Mouse (Mus musculus) right cerebral cortex, postnatal 25 days (tissue): Measurements from ENCODE around the gene Abca7.
"Not testable (repeated sequence)": the region's sequence is repeated elsewhere in the genome, so short reads cannot be mapped to it uniquely, and the experiment has no call there.

Experiments
- DNase-seq: peaks from one replicate; pipeline ENCODE4 v3.0.0; 2022

Gene Abca7

GRCm38 (mm10) chr10:80050244-80050643 is 54.0 kb downstream of the Abca7 start:
- no peak for DNase-seq

GRCm38 (mm10) chr10:80050885-80051617 is 54.8 kb downstream of the Abca7 start:
- DNase-seq: no peak

GRCm38 (mm10) chr10:80051618-80052373 is 55.5 kb downstream of the Abca7 start:
- no peak for DNase-seq

- no peak for DNase-seq
These were observed 56.1 kb downstream of the Abca7 start for GRCm38 (mm10) chr10:80052374-80052764.

DNA sequence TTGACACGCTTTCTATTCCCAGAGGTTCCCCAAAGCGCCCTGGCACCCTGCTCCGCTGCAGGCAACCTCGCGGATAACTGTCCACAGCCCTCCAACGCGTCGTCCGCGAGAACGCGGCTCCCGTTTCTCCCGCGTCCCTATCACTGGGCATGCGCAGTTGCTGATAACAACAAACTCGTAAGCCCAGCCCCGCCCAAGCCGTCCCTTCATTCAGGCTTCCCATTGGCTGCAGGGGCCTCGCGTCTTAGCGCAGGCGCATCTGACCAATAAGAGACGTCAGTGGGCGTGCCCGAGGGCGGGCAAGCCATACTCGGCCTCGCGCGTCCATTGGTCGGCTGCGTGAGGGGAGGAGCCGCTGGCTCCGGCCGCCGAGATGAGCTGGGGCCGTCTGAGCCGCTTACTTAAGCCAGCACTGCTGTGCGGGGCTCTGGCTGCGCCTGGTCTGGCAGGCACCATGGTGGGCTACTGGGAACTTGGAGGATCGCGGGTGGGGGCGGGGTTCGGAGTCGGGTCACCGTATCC is 57.0 kb downstream of the Abca7 start:
- DNase-seq: peak; percentile 100

DNA sequence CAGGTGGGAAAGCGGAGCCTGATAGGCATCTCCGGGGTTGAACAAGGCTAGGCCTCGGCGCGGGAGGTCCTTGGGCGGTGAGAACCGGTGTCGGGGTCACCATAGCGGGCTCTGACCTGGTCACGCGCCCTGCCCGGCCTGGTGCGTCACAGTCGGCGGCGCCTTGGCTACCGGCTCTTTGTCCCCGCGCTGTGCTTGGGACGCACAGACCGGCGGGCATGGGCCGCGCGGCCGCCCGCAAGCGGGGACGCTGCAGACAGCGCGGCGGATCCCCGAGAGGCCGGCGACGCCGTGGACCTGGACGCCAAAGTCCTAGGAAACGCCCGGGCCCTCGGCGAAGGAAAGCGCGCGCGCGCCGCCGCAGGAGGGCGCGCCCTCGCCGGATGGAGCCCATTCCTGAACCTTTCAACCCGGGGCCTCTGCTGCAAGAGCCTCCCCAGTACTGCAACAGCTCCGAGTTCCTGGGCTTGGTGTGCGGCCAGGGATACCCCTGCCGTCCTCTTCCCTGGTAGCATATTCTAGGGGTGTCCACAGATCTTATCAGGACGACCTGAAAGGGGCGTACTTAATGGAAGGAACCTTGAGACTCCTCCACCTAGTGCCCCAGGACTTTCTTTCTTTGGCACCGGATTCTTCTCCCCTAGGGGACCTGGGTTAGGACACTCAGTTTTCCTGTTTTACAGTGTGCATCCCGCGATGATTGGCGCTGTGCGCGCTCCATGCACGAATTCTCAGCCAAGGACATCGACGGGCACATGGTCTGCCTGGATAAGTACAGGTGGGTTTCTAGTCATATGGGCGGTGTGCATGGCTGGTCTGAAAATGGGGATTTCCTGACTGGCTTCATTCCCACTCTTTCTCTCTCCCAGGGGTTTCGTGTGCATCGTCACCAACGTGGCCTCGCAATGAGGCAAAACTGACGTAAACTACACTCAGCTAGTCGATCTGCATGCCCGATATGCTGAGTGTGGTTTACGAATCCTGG is 57.8 kb downstream of the Abca7 start:
- peak; percentile 28 for DNase-seq

- DNase-seq: not testable (repeated sequence)
These were observed 58.6 kb downstream of the Abca7 start for GRCm38 (mm10) chr10:80054911-80055310.

GRCm38 (mm10) chr10:80055364-80055763 is 59.1 kb downstream of the Abca7 start:
- DNase-seq: no peak

DNA sequence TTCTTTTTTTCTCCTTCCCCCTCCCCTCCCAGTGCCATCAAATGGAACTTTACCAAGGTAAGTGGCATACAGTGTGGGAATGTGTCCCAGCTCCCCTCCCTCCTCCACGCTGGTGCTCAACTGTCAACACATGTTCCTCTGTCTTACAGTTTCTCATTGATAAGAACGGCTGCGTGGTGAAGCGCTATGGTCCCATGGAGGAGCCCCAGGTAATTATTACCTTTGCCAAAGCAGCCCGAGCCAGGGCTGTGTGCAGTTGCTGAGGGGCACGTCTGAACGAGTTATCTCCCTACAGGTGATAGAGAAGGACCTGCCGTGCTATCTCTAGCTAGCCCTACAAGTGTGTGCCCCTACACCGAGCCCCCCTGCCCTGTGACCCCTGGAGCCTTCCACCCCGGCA is 59.6 kb downstream of the Abca7 start:
- DNase-seq: no peak

GRCm38 (mm10) chr10:80056506-80056905 is 60.2 kb downstream of the Abca7 start:
- no peak for DNase-seq

GRCm38 (mm10) chr10:80056976-80057682 is 60.8 kb downstream of the Abca7 start:
- DNase-seq: no peak

DNA sequence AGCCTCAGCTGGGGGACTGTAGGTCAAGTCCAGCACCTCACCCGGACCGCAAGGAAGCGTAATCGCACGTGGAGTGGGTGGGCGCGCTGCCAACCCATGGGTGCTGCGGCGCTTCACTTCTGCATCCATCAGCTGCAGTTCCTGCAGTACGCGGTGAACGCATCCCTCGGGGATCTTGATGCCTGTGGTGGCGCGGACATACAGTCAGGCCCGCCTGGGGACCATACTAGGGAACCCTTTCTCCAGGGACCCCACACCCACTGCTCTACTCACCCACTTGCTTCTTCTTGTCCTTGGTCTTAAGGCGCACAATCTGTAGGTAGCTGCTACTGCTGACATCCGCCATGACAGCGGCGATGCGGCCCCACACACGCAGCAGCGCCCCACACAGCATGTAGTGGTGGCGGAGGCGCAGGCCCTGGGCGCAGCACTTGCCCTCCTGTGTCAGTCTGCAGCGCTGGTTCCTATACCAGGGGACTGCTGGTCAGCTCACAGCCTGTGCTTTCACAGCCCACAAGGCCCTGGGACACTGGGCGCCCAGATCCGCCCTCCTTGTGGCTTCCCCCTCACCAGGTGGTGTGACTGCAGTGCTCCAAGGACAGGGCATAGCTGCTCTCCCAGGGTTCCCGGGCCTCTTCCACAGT is 61.5 kb downstream of the Abca7 start:
- no peak for DNase-seq

- no peak for DNase-seq
These were observed 66.8 kb downstream of the Abca7 start for GRCm38 (mm10) chr10:80063104-80063503.

DNA sequence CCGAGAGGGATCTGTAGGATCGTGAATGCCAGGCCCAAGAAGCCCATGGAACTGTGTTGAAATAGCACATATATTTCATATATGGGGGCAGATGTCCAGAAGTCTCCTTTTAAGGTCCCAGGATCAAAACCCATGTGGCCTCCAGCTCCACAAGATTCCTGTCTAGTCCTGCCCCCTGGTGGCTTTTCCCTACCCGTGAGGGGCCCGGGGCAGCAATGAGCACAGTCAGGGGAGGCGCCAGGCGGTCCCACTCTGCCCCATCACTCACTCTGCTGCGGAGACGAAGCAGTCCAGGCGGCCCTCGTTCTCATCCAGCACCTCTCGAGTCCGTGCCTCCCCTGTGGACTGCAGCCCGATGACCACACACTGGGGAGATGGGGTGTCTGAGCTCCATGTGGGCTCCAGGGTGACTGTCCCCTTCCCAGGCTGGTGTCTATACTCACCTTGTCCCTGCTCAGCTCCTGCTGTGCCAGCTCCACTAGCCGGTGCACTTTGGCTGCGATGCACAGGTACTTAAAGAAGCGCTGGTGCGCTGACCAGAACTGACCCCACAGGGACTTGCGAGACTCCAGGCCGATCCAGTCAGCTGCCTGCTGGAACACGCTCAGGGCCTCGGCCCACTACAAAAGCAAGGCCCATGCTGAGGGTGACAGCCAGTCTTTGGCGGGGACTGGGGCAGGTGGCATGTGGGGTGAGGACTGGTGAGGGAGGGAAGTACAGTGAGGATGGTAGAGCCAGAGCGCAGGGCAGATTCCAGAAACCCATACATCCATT is 67.8 kb downstream of the Abca7 start:
- DNase-seq: no peak
